Mouse (Mus musculus) liver, adult (tissue): Measurements from ENCODE around the gene Nox1.

ENCODE experiments used
- GATA4 ChIP-seq: IDR thresholded peaks from 2 replicates; pipeline ENCODE4 v1.6.1; 2014; ENCODE audit warnings: mild to moderate bottlenecking, low read length; ENCODE audit not compliant: insufficient replicate concordance

Nox1 gene

GRCm38 (mm10) chrX:134160442-134160841 is 61.3 kb downstream of the Nox1 start:
- TF ChIP-seq GATA4 = no peak

DNA sequence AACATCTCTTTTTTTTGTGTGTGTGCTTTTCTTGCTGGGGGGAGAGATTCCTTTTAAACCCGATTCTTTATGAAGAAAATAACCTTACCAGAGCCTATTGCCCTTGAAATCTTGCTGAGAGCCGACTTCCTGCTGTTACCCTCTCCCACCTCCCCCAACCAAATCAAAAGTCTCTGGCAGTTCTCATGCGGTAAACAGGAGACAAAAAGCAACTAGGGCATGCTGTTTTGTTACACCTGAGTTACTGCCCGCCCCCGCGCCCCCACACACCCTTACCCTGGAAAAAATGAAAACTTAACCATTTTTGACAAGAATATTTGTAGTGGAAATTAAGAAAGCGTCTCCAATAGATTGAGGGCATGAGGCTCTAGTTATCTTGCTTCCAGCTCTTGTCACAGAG is 63.6 kb downstream of the Nox1 start:
- TF ChIP-seq GATA4 = no peak

GRCm38 (mm10) chrX:134141986-134142385 is 79.8 kb downstream of the Nox1 start:
- TF ChIP-seq GATA4 = no peak

GRCm38 (mm10) chrX:134141551-134141950 is 80.2 kb downstream of the Nox1 start:
- TF ChIP-seq GATA4 = no peak

DNA sequence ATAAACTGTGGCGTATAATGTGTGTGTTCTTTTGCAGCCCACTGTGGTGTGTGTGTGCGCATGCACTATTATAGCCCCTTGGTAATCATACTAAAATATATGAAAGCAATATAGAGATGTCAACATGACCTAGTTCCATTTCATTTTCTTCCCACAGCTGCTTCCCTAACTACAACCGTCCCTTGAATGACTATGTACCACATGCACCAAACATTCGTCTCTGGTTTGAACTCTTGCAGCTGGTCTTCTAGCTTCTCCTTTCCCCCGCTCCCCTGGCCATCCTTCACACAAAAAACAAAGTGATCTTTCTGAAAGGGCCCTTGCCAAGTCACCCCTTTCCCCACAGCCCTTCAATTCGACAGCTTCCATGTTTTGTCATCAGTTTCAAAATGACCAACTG is 81.7 kb downstream of the Nox1 start:
- TF ChIP-seq GATA4 = no peak

DNA sequence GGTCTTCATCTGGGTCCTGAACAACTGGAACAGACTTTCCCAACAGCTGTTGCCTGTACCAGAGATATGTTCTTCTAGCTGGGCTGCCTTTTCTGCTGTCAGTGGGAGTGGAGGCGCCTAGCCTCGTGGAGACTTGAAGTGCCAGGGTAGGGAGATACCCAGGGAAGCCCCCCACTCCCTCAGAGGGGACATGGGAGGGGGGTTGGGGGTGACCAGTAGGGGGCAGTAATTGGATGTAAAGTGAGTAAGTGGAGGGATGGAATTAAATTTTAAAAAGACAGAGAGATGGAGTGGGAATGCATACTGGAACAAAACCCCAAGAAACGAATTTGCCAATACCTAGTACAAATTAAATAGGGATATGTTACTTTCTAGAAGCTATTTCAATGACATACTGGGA is 87.9 kb downstream of the Nox1 start:
- no peak for TF ChIP-seq GATA4

DNA sequence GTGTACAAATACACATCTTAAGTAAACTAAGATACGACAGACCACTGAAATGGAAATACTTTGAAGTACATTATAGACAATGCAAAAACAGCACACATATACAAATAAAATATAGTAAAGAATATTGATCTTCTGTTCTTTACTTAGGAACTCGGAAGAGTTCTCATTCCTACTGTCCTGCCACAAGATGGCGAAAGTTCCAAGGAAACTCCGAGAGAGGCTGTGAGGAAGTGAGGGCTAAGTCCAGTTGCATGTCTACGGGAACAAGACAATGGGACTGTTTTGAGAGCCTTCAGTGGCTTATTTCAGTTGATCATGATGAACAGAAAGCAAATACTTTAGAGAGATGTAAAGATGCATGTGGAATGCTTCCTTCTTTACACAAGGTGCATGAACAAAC is 89.5 kb downstream of the Nox1 start:
- no peak for TF ChIP-seq GATA4

DNA sequence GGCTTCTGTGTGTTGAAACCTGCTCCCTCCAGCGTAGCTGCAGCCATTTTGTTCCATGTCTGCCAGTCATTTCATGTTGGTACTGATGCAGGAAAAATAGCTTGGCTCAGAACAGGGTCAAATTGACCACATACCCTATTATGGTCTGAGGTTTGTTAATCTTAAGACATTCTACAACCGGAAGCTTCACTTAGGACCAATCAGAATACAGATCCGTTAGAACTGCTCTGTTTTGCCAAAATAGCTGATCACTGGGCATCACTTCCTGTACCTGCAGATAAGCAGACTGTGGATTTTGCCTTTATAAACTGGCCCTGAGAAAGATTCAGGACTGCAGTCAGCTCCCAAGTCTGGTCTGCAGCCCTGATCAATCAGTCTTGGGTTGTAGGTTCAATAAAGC is 93.2 kb downstream of the Nox1 start:
- no peak for TF ChIP-seq GATA4

DNA sequence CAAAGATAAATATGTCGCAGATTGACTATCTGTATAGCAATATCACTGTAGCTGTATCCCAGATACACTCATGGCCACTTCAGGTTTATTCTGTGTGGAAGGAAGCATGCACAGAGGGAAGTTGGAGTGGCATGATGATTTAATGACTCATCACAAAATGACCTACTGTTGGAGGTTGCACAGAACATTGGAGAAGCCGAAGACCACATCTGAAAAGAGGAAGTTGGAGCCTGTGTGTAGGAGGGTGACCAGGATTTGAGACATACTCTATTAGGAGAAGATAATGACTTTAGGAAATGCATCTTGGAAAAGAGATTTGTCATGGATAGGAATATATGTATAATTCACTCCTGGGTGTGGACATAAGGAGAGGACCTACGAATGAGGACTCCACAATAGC is 105.3 kb downstream of the Nox1 start:
- no peak for TF ChIP-seq GATA4

- TF ChIP-seq GATA4 = no peak
Measured at GRCm38 (mm10) chrX:134111767-134112166, 110.0 kb downstream of the Nox1 start.

- no peak for TF ChIP-seq GATA4
Measured at GRCm38 (mm10) chrX:134102641-134103040, 119.1 kb downstream of the Nox1 start.

DNA sequence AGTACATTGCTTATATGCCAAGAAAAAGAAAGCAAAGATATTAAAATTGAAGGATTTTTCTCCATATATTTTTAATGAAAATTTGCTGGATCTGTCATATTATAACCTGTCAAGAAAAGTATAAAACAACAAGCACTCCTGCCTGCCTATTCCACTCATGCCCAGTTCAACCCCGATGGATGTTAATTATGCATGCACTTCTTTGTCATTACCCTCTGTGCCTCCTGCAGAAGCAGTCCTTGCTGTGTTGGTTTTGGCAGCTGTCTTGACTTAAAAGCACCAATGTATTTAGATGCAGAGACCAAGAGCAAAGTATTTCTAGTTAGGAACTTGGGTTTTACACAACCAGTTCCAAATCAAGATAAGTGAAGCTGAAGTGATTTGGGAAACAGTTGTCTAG is 136.3 kb downstream of the Nox1 start:
- no peak for TF ChIP-seq GATA4

- no peak for TF ChIP-seq GATA4
Measured at GRCm38 (mm10) chrX:134059764-134060163, 162.0 kb downstream of the Nox1 start.

GRCm38 (mm10) chrX:134058987-134059712 is 162.6 kb downstream of the Nox1 start, which contains the start of gene Cstf2:
Gene Cstf2, plus strand, starts transcription at chrX:134059187.
- no peak for TF ChIP-seq GATA4

GRCm38 (mm10) chrX:134058040-134058875 is 163.5 kb downstream of the Nox1 start:
- no peak for TF ChIP-seq GATA4

DNA sequence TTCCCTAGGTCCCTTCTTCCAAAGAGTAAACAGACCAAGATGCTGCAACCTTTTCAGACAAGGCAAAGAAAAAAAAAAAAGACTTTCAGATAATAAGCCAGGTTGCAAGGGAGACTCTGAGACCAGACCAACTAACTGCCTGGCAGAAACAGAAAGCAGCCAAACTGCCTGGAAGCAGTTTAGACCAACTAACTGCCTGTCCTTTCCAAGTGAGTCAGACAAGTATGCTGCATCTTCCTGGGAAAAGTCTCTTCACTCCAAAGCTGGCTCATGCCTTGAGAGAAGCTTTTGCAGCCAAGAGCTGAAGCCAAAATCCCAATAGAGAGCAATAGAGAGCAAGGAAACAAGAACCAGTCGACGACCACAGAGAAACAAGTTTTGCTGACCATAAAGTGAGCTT is 164.9 kb downstream of the Nox1 start:
- TF ChIP-seq GATA4 = no peak
